Mouse (Mus musculus) ES-E14 (cell line): Measurements from ENCODE around the gene Cdc6. TPM values are rescaled to one million over a fixed set of nuclear protein-coding genes. Genes with fewer than 3 reads are reported as not detected.

Source experiments
- DNase-seq: peaks from one replicate; pipeline ENCODE4 v3.0.0-alpha.2; 2013; ENCODE audit warnings: low read depth, low spot score
- H3K27ac ChIP-seq: 2 replicates; pipeline ENCODE4 v1.5.1; 2012; ENCODE audit warnings: low read depth, mild to moderate bottlenecking, low read length, moderate library complexity, mixed read lengths; ENCODE audit not compliant: poor library complexity, insufficient read depth, severe bottlenecking
- H3K36me3 ChIP-seq: 2 replicates; pipeline ENCODE4 v1.6.1; 2012; ENCODE audit warnings: mild to moderate bottlenecking, low read length, moderate library complexity, mixed read lengths; ENCODE audit not compliant: control insufficient read depth, poor library complexity, insufficient read depth, severe bottlenecking
- H3K4me1 ChIP-seq, 2 experiments: fragments of 150-350 bp in 1 of 2; sonication (generic) in 1 of 2; 2 replicates each; pipeline ENCODE4 v1.6.1; 2012; ENCODE audit warnings: low read length in 2 of 2, mild to moderate bottlenecking in 1 of 2, mixed read lengths in 1 of 2; ENCODE audit not compliant: control insufficient read depth in 2 of 2, insufficient read depth in 2 of 2, poor library complexity in 1 of 2
- H3K4me3 ChIP-seq, 2 experiments: fragments of 150-350 bp in 1 of 2; sonication (generic) in 1 of 2; 2 replicates each; pipeline ENCODE4 v1.5.1; 2012; ENCODE audit warnings: low read length in 2 of 2, low read depth in 1 of 2, mild to moderate bottlenecking in 1 of 2, mixed read lengths in 1 of 2; ENCODE audit not compliant: insufficient read depth in 1 of 2, poor library complexity in 1 of 2, severe bottlenecking in 1 of 2
- H3K9ac ChIP-seq: 2 replicates; pipeline ENCODE4 v1.6.1; 2012; ENCODE audit warnings: low read depth, mild to moderate bottlenecking, low read length, mixed read lengths; ENCODE audit not compliant: poor library complexity, insufficient read depth, severe bottlenecking
- H3K9me3 ChIP-seq: fragments of 150-350 bp; sonication (generic); 2 replicates; pipeline ENCODE4 v1.6.1; 2012; ENCODE audit warnings: low read depth, mild to moderate bottlenecking, low read length; ENCODE audit not compliant: control insufficient read depth, insufficient read depth
- CHD2 ChIP-seq: IDR thresholded peaks from 2 replicates; pipeline ENCODE4 v1.6.1; 2014; ENCODE audit warnings: mild to moderate bottlenecking, low read depth, low read length, inconsistent platforms
- HCFC1 ChIP-seq: IDR thresholded peaks from 2 replicates; pipeline ENCODE4 v1.6.1; 2012; ENCODE audit warnings: low read length, inconsistent platforms, borderline replicate concordance; ENCODE audit not compliant: insufficient read depth
- MAFK ChIP-seq: IDR thresholded peaks from 2 replicates; pipeline ENCODE4 v1.6.1; 2014; ENCODE audit warnings: mild to moderate bottlenecking, low read depth, low read length, inconsistent platforms; ENCODE audit not compliant: insufficient read depth
- ZC3H11A ChIP-seq: IDR thresholded peaks from 2 replicates; pipeline ENCODE4 v1.6.1; 2012; ENCODE audit warnings: low read depth, mild to moderate bottlenecking, inconsistent platforms, low read length, borderline replicate concordance
- ZNF384 ChIP-seq: IDR thresholded peaks from 2 replicates; pipeline ENCODE4 v1.6.1; 2012; ENCODE audit warnings: low read depth, low read length, inconsistent platforms
- in situ Hi-C, 2 experiments: fragments of 600-800 bp; cut with MboI; formaldehyde crosslinking; loops; one replicate each; pipeline ENCODE4 v1.15.1; 2025; ENCODE audit warnings: low sequenced_read_pairs in 2 of 2, inconsistent platforms in 1 of 2; ENCODE audit not compliant: unreplicated experiment in 2 of 2
- total RNA-seq: library from RNA; depleted of rRNA; stranded (reverse); fragments of 300-350 nt; gene quantifications from 2 replicates; pipeline ENCODE4 v1.2.3, GENCODE M21; 2012; rRNA removed

Gene Cdc6
- total RNA-seq = 32.7 and 51.3 TPM in 2 replicates

DNA sequence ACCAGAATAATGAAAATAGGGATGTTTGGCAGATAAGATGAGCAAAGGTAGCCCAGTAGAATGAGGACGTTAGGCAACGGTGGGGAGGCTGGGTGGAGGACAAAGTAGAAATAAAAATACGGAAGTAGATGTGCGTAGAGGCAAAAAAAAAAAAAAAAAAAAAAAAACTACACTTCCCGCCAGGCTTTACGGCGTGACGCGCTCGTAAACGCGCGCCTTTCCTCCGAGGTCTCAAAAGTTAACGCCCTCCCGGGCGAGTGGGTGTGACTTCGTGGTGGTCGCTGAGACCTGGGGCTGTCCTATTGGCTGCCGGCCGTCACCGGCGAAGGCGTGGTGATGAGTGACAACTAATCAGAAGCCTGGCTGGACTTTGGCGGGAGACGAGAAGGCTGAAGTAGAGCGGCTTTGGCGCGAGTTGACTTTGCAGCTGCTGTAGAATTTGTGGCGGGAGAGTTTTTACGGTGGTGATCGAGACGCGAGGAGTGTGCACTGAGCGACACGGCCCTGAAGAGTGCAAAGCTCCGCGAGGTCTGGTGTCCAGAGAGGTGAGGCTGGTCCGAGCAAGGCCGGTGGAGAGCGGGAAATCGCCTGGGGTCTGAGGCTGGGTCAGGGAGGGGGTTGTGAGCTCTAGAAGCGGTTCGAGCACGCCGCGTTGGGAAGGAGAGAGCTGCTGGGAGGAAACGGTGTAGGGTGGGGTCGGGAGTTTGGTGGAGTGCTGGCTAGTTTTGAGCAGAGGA lies at the start of gene Cdc6:
Gene Cdc6 (plus strand): TSS at position 365 of the 737 bp plus-strand sequence.
- DNase-seq = peak; percentile 99
- Histone ChIP-seq H3K4me3 (peak within 1 kb of the TSS; percentile 89 to 90), H3K9ac (peak within 1 kb of the TSS; percentile 92), H3K36me3 (peaks cover 34% of the 10 kb centered on the region), H3K27ac (peak within 1 kb of the TSS; percentile 77), H3K4me1 (peaks cover 6 to 34% of the 10 kb centered on the region in 2 experiments; a peak in 3 of 4 replicates), H3K9me3 (no peaks in the 10 kb centered on the region)
- in situ Hi-C loops = no loop called here
- peak; percentile 33; the same call in 1 of the 2 replicates for TF ChIP-seq MAFK
- 0 out of 2 replicates have a peak, but pooled peaks have one; percentile 6 for TF ChIP-seq CHD2
- no peak for TF ChIP-seq ZC3H11A
- TF ChIP-seq ZNF384 = peak; percentile 99
- TF ChIP-seq HCFC1 = peak; percentile 97

DNA sequence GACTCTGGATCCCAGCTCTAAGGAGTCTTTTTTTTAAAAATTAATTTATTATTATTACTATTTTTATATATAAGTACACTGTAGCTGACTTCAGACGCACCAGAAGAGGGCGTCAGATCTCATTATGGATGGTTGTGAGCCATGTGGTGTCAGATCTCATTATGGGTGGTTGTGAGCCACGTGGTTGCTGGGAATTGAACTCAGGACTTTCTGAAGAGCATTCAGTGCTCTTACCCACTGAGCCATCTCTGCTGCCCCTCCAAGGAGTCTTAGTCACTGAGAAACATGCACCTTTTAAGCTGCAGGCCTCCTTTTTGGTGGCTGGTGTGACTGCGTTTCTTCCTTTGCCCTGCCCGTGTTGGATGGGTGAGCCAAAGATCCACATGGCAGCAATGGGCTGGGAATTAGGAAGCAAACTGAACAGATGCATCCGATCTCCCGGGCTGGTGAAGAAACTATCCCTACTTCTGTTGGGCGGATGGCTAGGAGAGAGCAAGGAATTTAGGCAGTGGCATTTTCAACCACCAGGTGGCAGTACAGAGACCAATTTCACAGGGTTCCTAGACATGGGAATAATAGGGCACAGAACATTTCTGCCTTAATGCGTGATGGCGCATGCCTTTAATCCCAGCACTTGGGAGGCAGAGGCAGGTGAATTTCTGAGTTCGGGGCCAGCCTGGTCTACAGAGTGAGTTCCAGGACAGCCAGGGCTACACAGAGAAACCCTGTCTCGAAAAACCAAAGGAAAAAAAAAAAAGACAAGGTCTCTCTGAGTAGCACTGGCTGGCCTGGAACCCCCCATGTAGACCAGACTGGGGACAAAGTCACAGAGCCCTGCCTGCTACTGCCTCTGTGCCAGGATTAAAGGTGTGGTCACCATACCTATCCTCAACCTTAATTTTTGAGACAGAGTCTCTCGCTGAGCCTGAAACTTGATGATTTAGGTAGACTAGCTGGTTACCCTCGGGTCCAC lies 48.6 kb upstream of the Cdc6 start:
- in situ Hi-C loops = no loop called here
- Histone ChIP-seq H3K4me1 (peaks cover 0 to 7% of the 10 kb centered on the region in 2 experiments; a peak in 2 of 4 replicates), H3K9me3 (no peaks in the 10 kb centered on the region), H3K27ac (peak overlapping the region; percentile 44; the same call in 1 of the 2 replicates), H3K4me3 (0 out of 4 replicates have a peak overlapping the region, but pooled peaks of 1 of the 2 experiments have one; percentile 2), H3K9ac (peak overlapping the region; percentile 72), H3K36me3 (no peaks in the 10 kb centered on the region)
- DNase-seq = peak; percentile 93
- no peak for TF ChIP-seq HCFC1
- TF ChIP-seq ZC3H11A = 0 out of 2 replicates have a peak, but pooled peaks have one; percentile 12
- peak; percentile 56; the same call in 1 of the 2 replicates for TF ChIP-seq ZNF384
- no peak for TF ChIP-seq CHD2
- no peak for TF ChIP-seq MAFK

DNA sequence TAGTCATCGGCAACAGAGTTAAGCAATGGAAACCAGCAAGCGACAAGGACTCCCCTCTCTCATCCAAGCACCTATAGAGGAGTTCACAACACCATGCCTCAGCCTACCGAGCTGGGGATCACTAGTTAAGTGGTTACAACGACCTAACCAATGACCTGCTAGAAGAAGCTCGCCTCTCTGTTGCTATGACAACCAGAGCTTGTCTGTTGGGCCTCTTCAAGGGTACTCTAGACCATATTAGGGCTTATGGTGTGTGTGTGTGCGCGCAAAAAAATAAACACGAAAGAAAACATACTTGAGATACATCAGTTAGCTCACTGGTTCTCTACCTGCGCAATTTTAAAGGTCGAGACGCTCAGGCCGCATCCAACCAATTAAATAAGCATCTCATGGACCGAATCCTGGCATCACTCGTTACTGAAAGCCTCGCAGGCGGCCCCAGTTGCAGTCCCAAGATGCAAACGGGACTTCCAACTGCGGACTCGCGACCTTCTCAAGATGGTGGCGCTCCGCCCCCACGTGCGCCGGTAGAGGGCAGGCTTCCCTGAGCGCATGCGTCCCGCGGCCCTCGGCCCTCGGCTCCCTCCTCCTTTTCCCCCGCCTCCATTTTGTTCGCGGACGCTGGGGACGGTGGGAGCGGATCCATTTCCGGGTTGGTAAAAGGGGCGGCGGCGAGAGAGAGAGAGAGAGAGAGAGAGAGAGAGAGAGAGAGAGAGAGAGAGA lies 44.4 kb upstream of the Cdc6 start, which contains the start of gene Wipf2:
Gene Wipf2 (plus strand): TSS at position 611 of the 723 bp plus-strand sequence.
- H3K4me3 ChIP-seq = peak within 1 kb of the TSS; percentile 89
- peak within 1 kb of the TSS; percentile 89 for H3K9ac ChIP-seq
- TF ChIP-seq ZNF384 (peak; percentile 23; the same call in 1 of the 2 replicates), ZC3H11A (no peak), HCFC1 (peak; percentile 78), MAFK (no peak)
- 0 out of 2 replicates have a peak, but pooled peaks cover 4% of the 10 kb centered on the region for H3K36me3 ChIP-seq
- H3K27ac ChIP-seq = peak within 1 kb of the TSS; percentile 89
- in situ Hi-C loops = no loop called here
- peaks cover 0 to 4% of the 10 kb centered on the region in 2 experiments; a peak in 2 of 4 replicates for H3K4me1 ChIP-seq
- H3K9me3 ChIP-seq = no peaks in the 10 kb centered on the region
- peak; percentile 94 for DNase-seq
